Comparison of ENCODE assay signal across 8 mouse cellular contexts in the genomic region with DNA sequence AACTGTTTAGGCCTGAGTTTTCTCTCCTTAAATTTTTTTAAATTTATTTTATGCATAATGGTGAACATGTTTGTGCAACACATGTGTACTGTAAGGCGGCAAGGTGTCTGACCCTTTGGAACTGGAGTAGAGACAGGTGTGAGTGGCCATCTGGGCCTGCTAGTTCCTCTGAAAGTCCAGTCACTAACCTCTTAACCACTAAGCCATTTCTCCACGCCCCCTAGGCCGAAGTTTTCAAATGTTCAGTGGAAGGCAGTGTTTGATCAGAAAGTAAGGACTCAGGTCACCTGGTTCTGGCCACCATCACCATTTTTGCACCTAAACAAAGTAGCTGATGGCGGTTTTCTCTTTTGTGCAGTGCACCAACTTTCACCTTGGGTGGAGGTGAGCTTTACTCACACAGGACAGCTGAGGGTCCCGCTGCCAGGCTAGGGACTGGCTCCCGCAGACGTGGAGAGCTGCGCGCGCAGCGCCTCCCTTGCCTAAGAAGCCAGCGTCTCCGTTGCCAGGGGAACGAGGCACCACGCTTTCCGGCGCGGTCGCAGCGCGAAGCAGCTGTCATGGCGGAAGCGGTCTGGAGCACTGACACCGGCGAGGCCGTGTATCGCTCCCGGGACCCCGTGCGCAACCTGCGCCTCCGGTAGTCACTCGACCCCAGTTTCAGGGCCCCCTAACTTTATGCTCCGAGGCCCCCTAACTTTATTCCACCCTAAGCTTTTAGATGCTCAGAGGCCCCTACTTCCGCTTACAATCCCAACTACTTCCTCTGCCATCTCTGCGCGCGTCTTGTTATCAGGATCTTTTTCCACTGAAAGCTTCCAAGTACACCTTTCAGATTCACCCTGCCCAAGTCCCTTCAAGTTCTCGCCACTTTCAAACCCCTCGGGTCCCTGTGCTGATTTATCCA. TPM values are rescaled to one million over a fixed set of nuclear protein-coding genes. Genes with fewer than 3 reads are reported as not detected.
A peak's percentile ranks its signal among the peaks of the same experiment; 100 is the strongest.
DNase-seq lines count a peak whose midpoint lies in the region; ATAC-seq lines count a peak whose summit lies in the region.

A gene (plus strand): TSS at position 526 of the 907 bp plus-strand sequence.

- no peaks in the 10 kb centered on the region for H3K9me3 ChIP-seq in megakaryocyte, embryonic 14.5 days

- H3K36me3 ChIP-seq in megakaryocyte, embryonic 14.5 days (replicated peaks; ENCODE audit: low read length), result peaks cover 18% of the 10 kb centered on the region

- peak; percentile 97 for ATAC-seq in common myeloid progenitor, adult 5-6 weeks (replicated peaks; ENCODE audit: low read depth, poor library complexity, severe bottlenecking)

- H3K4me3 ChIP-seq in megakaryocyte, embryonic 14.5 days (replicated peaks), result peak within 1 kb of the TSS; percentile 93

- H3K27me3 ChIP-seq in megakaryocyte, embryonic 14.5 days (replicated peaks), result peaks cover 16% of the 10 kb centered on the region

- DNase-seq in ZHBTc4 (ENCODE audit: low read depth, low spot score), result peak; percentile 97
- peak; percentile 70 to 79 for DNase-seq in gastrocnemius, adult 8-10 months (ENCODE audit: low spot score in 2 of 2)
- peak; percentile 90 for DNase-seq in hindlimb bud, embryonic 11.5 days (ENCODE audit: extremely low spot score, low read depth, low spot score)
- peak; percentile 85 to 88 for DNase-seq in left cerebral cortex, adult 8-10 months (ENCODE audit: low spot score in 2 of 2)
- DNase-seq in right cerebral cortex, postnatal 10 days (ENCODE audit: low spot score in 2 of 2), result peak; percentile 96
- DNase-seq in urinary bladder, postnatal 25 days (ENCODE audit: low spot score), result peak; percentile 85

- peaks cover 16% of the 10 kb centered on the region for H3K4me1 ChIP-seq in megakaryocyte, embryonic 14.5 days

RNA-seq across cellular contexts. Expression of the gene that starts here (rescaled TPM):
- total RNA-seq in common myeloid progenitor, adult 5-6 weeks (2017), result 3.9 and 5.3 TPM in 2 replicates
- total RNA-seq in gastrocnemius, adult 8-10 months (2022), result 1 to 10 TPM; 1.3 to 3.0 (median 1.6) TPM
- total RNA-seq in left cerebral cortex, adult 8-10 months (2022), result 1 to 10 TPM; 6.8 to 8.4 (median 8.2) TPM
- 3.8 TPM in 1 of 2 replicates, not detected in the other for polyA plus RNA-seq in megakaryocyte, embryonic 14.5 days (2012; ENCODE audit: insufficient read depth, low replicate concordance)

Comparison
In these comparisons a context has a peak if more than half of its experiments do, and no peak if none do; other contexts are left out.
1. Peak in every context shown above with its lines: DNase-seq, ATAC-seq and H3K4me3 ChIP-seq.